Mouse (Mus musculus) lung, postnatal 0 days (tissue): ENCODE measurements at regions not wholly inside any gene's neighbourhood (a gene's known extent, or its start where the extent isn't known, plus 50 kb on each side); places are given as distances from the start of the nearest gene placed in this dataset.

Source experiments
- ATAC-seq: fragments of 200-750 bp; cut with Nextera tagmentation; 2 replicates; pipeline ENCODE4 v1.8.0; 2017; ENCODE audit warnings: moderate library complexity
- DNase-seq: peaks from one replicate; pipeline ENCODE4 v3.0.0-alpha.2; 2016; ENCODE audit warnings: low spot score
- H3K27ac ChIP-seq: fragments of 300-500 bp; sonication (generic); 2 replicates; pipeline ENCODE4 v1.5.1; 2014; ENCODE audit warnings: antibody characterized with exemption, mild to moderate bottlenecking, low read length, mixed read lengths
- H3K27me3 ChIP-seq: fragments of 300-500 bp; sonication (generic); replicated peaks from 2 replicates; pipeline ENCODE4 v1.6.1; 2014; ENCODE audit warnings: low read length, mixed read lengths; ENCODE audit not compliant: insufficient read depth
- H3K36me3 ChIP-seq: fragments of 300-500 bp; sonication (generic); 2 replicates; pipeline ENCODE4 v1.6.1; 2014; ENCODE audit warnings: low read length, mixed read lengths; ENCODE audit not compliant: insufficient read depth
- H3K4me1 ChIP-seq: fragments of 300-500 bp; sonication (generic); 2 replicates; pipeline ENCODE4 v1.6.1; 2014; ENCODE audit warnings: antibody characterized with exemption, low read depth, low read length, mixed read lengths; ENCODE audit not compliant: insufficient read depth
- H3K4me2 ChIP-seq: fragments of 300-500 bp; sonication (generic); replicated peaks from 2 replicates; pipeline ENCODE4 v1.6.1; 2014; ENCODE audit warnings: low read depth, mild to moderate bottlenecking, low read length, moderate library complexity, mixed read lengths
- H3K4me3 ChIP-seq: fragments of 300-500 bp; sonication (generic); 2 replicates; pipeline ENCODE4 v1.5.1; 2014; ENCODE audit warnings: low read depth, low read length
- H3K9ac ChIP-seq: fragments of 300-500 bp; sonication (generic); replicated peaks from 2 replicates; pipeline ENCODE4 v1.6.1; 2014; ENCODE audit warnings: low read depth, mild to moderate bottlenecking
- H3K9me3 ChIP-seq: fragments of 300-500 bp; sonication (generic); 2 replicates; pipeline ENCODE4 v1.6.1; 2016; ENCODE audit warnings: low read length, mixed read lengths
- CTCF ChIP-seq: IDR thresholded peaks from 2 replicates; pipeline ENCODE4 v1.5.1; 2016; ENCODE audit warnings: antibody characterized with exemption, mild to moderate bottlenecking
- EP300 ChIP-seq: IDR thresholded peaks from 2 replicates; pipeline ENCODE4 v1.6.1; 2016; ENCODE audit warnings: antibody characterized with exemption, mild to moderate bottlenecking, control low read depth
- WGBS: fragments of 180-500 bp; shearing (Covaris S2); extraction: QIAGEN DNeasy Blood & Tissue Kit; methylation state at CpG from one replicate; pipeline ENCODE4 v1.1.7; 2014; 5-methylcytosine and 5-hydroxymethylcytosine counted together

GRCm38 (mm10) chr1:57272593-57272992, 104.8 kb upstream of the 1700066M21Rik start:
- no peaks in the 10 kb centered on the region for H3K27me3 ChIP-seq
- no peak for DNase-seq
- TF ChIP-seq EP300 (no peak), CTCF (no peak)
- H3K4me3 ChIP-seq = no peak overlapping the region
- H3K36me3 ChIP-seq = no peaks in the 10 kb centered on the region
- H3K4me1 ChIP-seq = no peaks in the 10 kb centered on the region
- WGBS = 62% methylated on average over 5 of the region's 5 CpGs
- no peak overlapping the region for H3K9ac ChIP-seq
- H3K9me3 ChIP-seq = no peaks in the 10 kb centered on the region
- no peak overlapping the region for H3K27ac ChIP-seq
- H3K4me2 ChIP-seq = no peak overlapping the region
- no peak for ATAC-seq

GRCm38 (mm10) chr1:57281549-57281948, 95.9 kb upstream of the 1700066M21Rik start:
- Histone ChIP-seq H3K27me3 (no peaks in the 10 kb centered on the region), H3K36me3 (no peaks in the 10 kb centered on the region), H3K9me3 (no peaks in the 10 kb centered on the region), H3K4me1 (no peaks in the 10 kb centered on the region), H3K9ac (no peak overlapping the region), H3K27ac (no peak overlapping the region), H3K4me2 (no peak overlapping the region), H3K4me3 (no peak overlapping the region)
- TF ChIP-seq EP300 = no peak
- 86% methylated on average over 3 of the region's 3 CpGs for WGBS
- ATAC-seq (no peak), DNase-seq (no peak)

GRCm38 (mm10) chr1:57296186-57296585, 81.2 kb upstream of the 1700066M21Rik start:
- WGBS = 73% methylated on average over 1 of the region's 1 CpGs
- no peaks in the 10 kb centered on the region for H3K27me3 ChIP-seq

GRCm38 (mm10) chr1:57298557-57298956, 78.9 kb upstream of the 1700066M21Rik start:
- H3K4me2 ChIP-seq = no peak overlapping the region
- H3K27ac ChIP-seq = no peak overlapping the region
- H3K36me3 ChIP-seq = no peaks in the 10 kb centered on the region
- ATAC-seq (no peak), DNase-seq (no peak)
- H3K9ac ChIP-seq = no peak overlapping the region
- H3K4me3 ChIP-seq = no peak overlapping the region
- H3K4me1 ChIP-seq = no peaks in the 10 kb centered on the region
- H3K9me3 ChIP-seq = no peaks in the 10 kb centered on the region
- TF ChIP-seq EP300 (no peak), CTCF (no peak)
- H3K27me3 ChIP-seq = no peaks in the 10 kb centered on the region
- WGBS = 67% methylated on average over 5 of the region's 5 CpGs

More at GRCm38 (mm10) chr1:57296186-57296585, 81.2 kb upstream of the 1700066M21Rik start:
- DNase-seq (peak; percentile 82), ATAC-seq (peak; percentile 89)
- Histone ChIP-seq H3K9me3 (no peaks in the 10 kb centered on the region), H3K9ac (no peak overlapping the region), H3K27ac (no peak overlapping the region), H3K4me2 (no peak overlapping the region), H3K36me3 (no peaks in the 10 kb centered on the region), H3K4me1 (no peaks in the 10 kb centered on the region), H3K4me3 (no peak overlapping the region)
- peak; percentile 32; the same call in 1 of the 2 replicates for TF ChIP-seq EP300
- no peak for TF ChIP-seq CTCF

- ATAC-seq = no peak
- no peak overlapping the region for H3K27ac ChIP-seq
- no peaks in the 10 kb centered on the region for H3K27me3 ChIP-seq
- no peak for DNase-seq
- H3K4me1 ChIP-seq = no peaks in the 10 kb centered on the region
- H3K36me3 ChIP-seq = no peaks in the 10 kb centered on the region
- no peak for TF ChIP-seq EP300
- TF ChIP-seq CTCF = no peak
- 56% methylated on average over 8 of the region's 8 CpGs for WGBS
- H3K9ac ChIP-seq = no peak overlapping the region
- no peak overlapping the region for H3K4me3 ChIP-seq
- H3K4me2 ChIP-seq = no peak overlapping the region
- no peaks in the 10 kb centered on the region for H3K9me3 ChIP-seq
These were observed 76.0 kb upstream of the 1700066M21Rik start for GRCm38 (mm10) chr1:57301260-57301979.

- DNase-seq = no peak
- no peaks in the 10 kb centered on the region for H3K4me1 ChIP-seq
- H3K27ac ChIP-seq = no peak overlapping the region
- H3K4me3 ChIP-seq = no peak overlapping the region
- H3K27me3 ChIP-seq = no peaks in the 10 kb centered on the region
- TF ChIP-seq EP300 (no peak), CTCF (no peak)
- WGBS = 71% methylated on average over 6 of the region's 6 CpGs
- no peak for ATAC-seq
- no peak overlapping the region for H3K9ac ChIP-seq
- no peaks in the 10 kb centered on the region for H3K36me3 ChIP-seq
- H3K4me2 ChIP-seq = no peak overlapping the region
- no peaks in the 10 kb centered on the region for H3K9me3 ChIP-seq
These were observed 75.5 kb upstream of the 1700066M21Rik start for GRCm38 (mm10) chr1:57301980-57302331.
